Mouse (Mus musculus) midbrain, embryonic 13.5 days (tissue): ENCODE results near the gene Fam234b. TPM values are rescaled to one million over a fixed set of nuclear protein-coding genes. Genes with fewer than 3 reads are reported as not detected.

Experiments
- ATAC-seq: fragments of 200-750 bp; cut with Nextera tagmentation; 2 replicates; pipeline ENCODE4 v1.8.0; 2017; ENCODE audit warnings: mild to moderate bottlenecking, moderate TSS enrichment, moderate library complexity
- H3K27ac ChIP-seq: fragments of 300-500 bp; sonication (generic); 2 replicates; pipeline ENCODE4 v1.5.1; 2015; ENCODE audit warnings: inconsistent platforms, mild to moderate bottlenecking, moderate library complexity
- H3K27me3 ChIP-seq: fragments of 300-500 bp; sonication (generic); 2 replicates; pipeline ENCODE4 v1.6.1; 2015; ENCODE audit warnings: mild to moderate bottlenecking, inconsistent platforms
- H3K36me3 ChIP-seq: fragments of 300-500 bp; sonication (generic); 2 replicates; pipeline ENCODE4 v1.6.1; 2015; ENCODE audit warnings: mild to moderate bottlenecking, inconsistent platforms
- H3K4me1 ChIP-seq: fragments of 300-500 bp; sonication (generic); replicated peaks from 2 replicates; pipeline ENCODE4 v1.6.1; 2015; ENCODE audit warnings: inconsistent platforms
- H3K4me2 ChIP-seq: fragments of 300-500 bp; sonication (generic); replicated peaks from 2 replicates; pipeline ENCODE4 v1.6.1; 2015; ENCODE audit warnings: moderate library complexity, mild to moderate bottlenecking, inconsistent platforms
- H3K4me3 ChIP-seq: fragments of 300-500 bp; sonication (generic); replicated peaks from 2 replicates; pipeline ENCODE4 v1.5.1; 2015; ENCODE audit warnings: mild to moderate bottlenecking, inconsistent platforms
- H3K9ac ChIP-seq: fragments of 300-500 bp; sonication (generic); replicated peaks from 2 replicates; pipeline ENCODE4 v1.6.1; 2015; ENCODE audit warnings: mild to moderate bottlenecking, inconsistent platforms
- H3K9me3 ChIP-seq: fragments of 300-500 bp; sonication (generic); 2 replicates; pipeline ENCODE4 v1.6.1; 2016; ENCODE audit warnings: mild to moderate bottlenecking, inconsistent platforms
- WGBS: fragments of 180-500 bp; shearing (Covaris S2); methylation state at CpG from one replicate; pipeline ENCODE4 v1.1.7; 2015; 5-methylcytosine and 5-hydroxymethylcytosine counted together
- polyA plus RNA-seq: library from polyadenylated mRNA; unstranded; fragments of >200 nt; fragmentation: Nextera tagmentation; extraction: Ambion mirVana; gene quantifications from 2 replicates; pipeline ENCODE4 v1.2.1, GENCODE M21; 2015

Gene Fam234b
- polyA plus RNA-seq, 1 experiment from 2014 or later, result 67.0 TPM

GRCm38 (mm10) chr6:135183961-135184360, 13.8 kb upstream of the Fam234b start:
- Histone ChIP-seq H3K4me2 (no peak overlapping the region), H3K27me3 (0 out of 2 replicates have a peak, but pooled peaks cover 5% of the 10 kb centered on the region), H3K4me1 (no peaks in the 10 kb centered on the region), H3K36me3 (no peaks in the 10 kb centered on the region), H3K9ac (no peak overlapping the region), H3K9me3 (no peaks in the 10 kb centered on the region), H3K27ac (no peak overlapping the region), H3K4me3 (no peak overlapping the region)
- no peak for ATAC-seq
- WGBS, result 56% methylated on average over 8 of the region's 8 CpGs

- no peak overlapping the region for H3K9ac ChIP-seq
- H3K9me3 ChIP-seq, result no peaks in the 10 kb centered on the region
- H3K4me2 ChIP-seq, result no peak overlapping the region
- no peak for ATAC-seq
- WGBS, result 81% methylated on average over 10 of the region's 10 CpGs
- H3K4me3 ChIP-seq, result no peak overlapping the region
- H3K36me3 ChIP-seq, result no peaks in the 10 kb centered on the region
- no peaks in the 10 kb centered on the region for H3K27me3 ChIP-seq
- no peak overlapping the region for H3K27ac ChIP-seq
- no peaks in the 10 kb centered on the region for H3K4me1 ChIP-seq
Measured at GRCm38 (mm10) chr6:135187076-135187917, 10.5 kb upstream of the Fam234b start.

GRCm38 (mm10) chr6:135188629-135189028, 9.1 kb upstream of the Fam234b start:
- no peaks in the 10 kb centered on the region for H3K9me3 ChIP-seq
- H3K27me3 ChIP-seq, result no peaks in the 10 kb centered on the region
- ATAC-seq, result no peak
- 82% methylated on average over 4 of the region's 4 CpGs for WGBS
- no peak overlapping the region for H3K9ac ChIP-seq
- no peak overlapping the region for H3K4me3 ChIP-seq
- H3K4me1 ChIP-seq, result peaks cover 5% of the 10 kb centered on the region
- H3K36me3 ChIP-seq, result no peaks in the 10 kb centered on the region
- H3K4me2 ChIP-seq, result no peak overlapping the region
- no peak overlapping the region for H3K27ac ChIP-seq

DNA sequence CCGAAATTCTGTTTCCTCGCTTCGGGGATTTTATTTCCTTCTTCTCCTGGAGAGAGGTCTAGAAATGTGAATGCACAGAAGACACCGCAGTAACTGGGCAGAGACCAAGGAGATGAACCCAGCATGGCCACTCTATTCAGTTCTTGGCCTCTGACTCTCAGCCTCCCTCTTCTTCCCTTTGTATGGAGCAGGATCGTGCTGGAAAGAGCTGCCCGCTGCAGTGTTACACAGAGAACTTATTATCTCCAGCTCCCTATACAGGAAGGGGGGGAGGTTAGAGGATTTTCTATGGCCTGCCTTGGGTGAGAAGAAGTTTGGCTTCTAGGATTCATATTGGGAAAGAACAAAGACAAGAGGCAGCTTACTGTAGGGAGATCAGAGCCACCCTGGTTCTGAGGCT, 7.7 kb upstream of the Fam234b start:
- H3K27me3 ChIP-seq, result 0 out of 2 replicates have a peak, but pooled peaks cover 2% of the 10 kb centered on the region
- H3K27ac ChIP-seq, result no peak overlapping the region
- H3K36me3 ChIP-seq, result no peaks in the 10 kb centered on the region
- no peaks in the 10 kb centered on the region for H3K9me3 ChIP-seq
- peaks cover 10% of the 10 kb centered on the region for H3K4me1 ChIP-seq
- WGBS, result 50% methylated on average over 6 of the region's 6 CpGs
- no peak overlapping the region for H3K4me3 ChIP-seq
- H3K4me2 ChIP-seq, result no peak overlapping the region
- no peak overlapping the region for H3K9ac ChIP-seq
- ATAC-seq, result no peak

DNA sequence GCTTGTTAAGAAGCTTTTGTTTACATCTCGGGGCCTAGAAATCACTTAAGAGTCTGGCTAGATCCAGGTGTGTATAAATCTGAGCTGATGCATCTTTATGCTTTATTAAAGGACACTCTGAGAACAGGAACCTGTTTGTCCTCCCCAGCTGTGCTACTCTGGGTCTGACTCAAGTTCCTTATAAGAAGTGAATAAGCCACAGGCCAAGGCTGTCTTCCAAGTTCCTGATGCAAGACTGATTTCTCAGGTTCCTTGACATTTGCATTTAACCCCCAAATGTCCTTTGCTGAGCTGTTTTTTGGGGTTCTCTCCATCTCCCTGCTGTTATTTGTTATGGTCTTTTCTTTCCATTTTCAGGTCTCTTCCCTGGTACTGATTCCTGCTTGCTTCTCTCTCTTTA, 5.9 kb upstream of the Fam234b start:
- H3K4me1 ChIP-seq, result peaks cover 10% of the 10 kb centered on the region
- H3K4me2 ChIP-seq, result no peak overlapping the region
- H3K27me3 ChIP-seq, result peaks cover 14% of the 10 kb centered on the region
- no peak overlapping the region for H3K9ac ChIP-seq
- no peaks in the 10 kb centered on the region for H3K9me3 ChIP-seq
- WGBS, result 84% methylated on average over 1 of the region's 1 CpGs
- no peak overlapping the region for H3K4me3 ChIP-seq
- no peaks in the 10 kb centered on the region for H3K36me3 ChIP-seq
- ATAC-seq, result no peak
- no peak overlapping the region for H3K27ac ChIP-seq

DNA sequence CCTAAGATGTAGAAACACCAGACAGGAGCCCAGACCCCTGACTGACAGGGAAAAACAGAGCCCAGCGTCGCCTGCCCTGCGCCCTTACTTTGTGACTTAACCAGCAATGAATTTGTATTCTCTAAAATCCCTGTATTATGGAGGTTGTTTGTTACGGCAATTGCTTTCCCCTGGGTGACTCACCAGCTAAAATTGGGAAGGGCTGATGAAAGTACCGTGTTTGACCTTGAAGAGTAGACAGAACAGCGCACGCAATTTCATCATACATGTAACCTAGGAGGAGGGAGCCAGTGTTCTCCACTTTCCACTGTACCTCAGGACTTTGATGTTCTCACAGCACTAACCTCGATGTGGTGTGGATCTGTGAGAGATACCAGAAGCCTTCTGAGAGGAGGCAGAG, 4.8 kb upstream of the Fam234b start:
- no peak overlapping the region for H3K27ac ChIP-seq
- no peaks in the 10 kb centered on the region for H3K9me3 ChIP-seq
- no peak overlapping the region for H3K4me2 ChIP-seq
- H3K9ac ChIP-seq, result no peak overlapping the region
- no peaks in the 10 kb centered on the region for H3K36me3 ChIP-seq
- ATAC-seq, result no peak
- peaks cover 16% of the 10 kb centered on the region for H3K27me3 ChIP-seq
- peaks cover 14% of the 10 kb centered on the region for H3K4me1 ChIP-seq
- 71% methylated on average over 8 of the region's 8 CpGs for WGBS
- H3K4me3 ChIP-seq, result no peak overlapping the region

DNA sequence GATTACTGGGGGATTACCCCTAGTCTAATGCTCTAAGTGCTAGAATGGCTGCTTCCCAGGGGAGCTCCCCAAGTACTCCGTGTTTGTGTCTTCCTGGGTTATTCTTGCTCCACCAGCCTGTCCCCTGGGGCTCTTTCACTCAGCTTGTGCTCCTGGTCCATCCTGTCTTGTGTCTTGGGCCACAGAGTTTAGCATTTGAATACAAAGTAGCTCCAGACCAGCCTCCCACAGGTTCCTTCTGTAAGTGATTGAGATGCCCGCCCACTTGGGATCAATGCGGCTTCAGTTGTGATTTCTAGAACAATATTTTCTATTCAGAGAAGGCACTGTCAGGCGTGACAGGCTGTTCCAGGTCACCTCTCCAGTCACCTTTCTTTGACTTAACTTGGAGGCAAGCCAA, 4.0 kb upstream of the Fam234b start:
- WGBS, result 23% methylated on average over 4 of the region's 4 CpGs
- H3K4me2 ChIP-seq, result no peak overlapping the region

DNA sequence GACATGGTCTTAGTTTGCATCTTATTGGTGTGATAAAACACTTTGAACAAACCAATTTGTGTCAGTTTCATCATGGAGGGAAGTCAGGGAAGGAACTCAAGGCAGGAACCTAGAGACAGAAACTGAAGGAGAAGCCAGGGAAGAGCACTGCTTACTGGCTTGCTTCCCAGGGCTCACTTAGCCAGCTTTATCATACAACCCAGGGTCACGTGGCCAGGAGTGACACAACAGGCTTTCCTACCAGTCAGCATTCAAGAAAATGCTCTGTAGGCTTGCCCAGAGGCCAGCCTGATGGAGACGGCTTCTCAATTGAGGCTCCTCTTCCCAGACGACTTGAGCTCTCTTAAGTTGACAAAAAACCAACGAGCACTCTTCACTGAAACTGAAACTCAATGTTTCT, 2.9 kb upstream of the Fam234b start:
- no peak overlapping the region for H3K4me3 ChIP-seq
- no peaks in the 10 kb centered on the region for H3K36me3 ChIP-seq
- H3K4me2 ChIP-seq, result no peak overlapping the region
- H3K4me1 ChIP-seq, result peaks cover 30% of the 10 kb centered on the region
- H3K9ac ChIP-seq, result no peak overlapping the region
- peaks cover 16% of the 10 kb centered on the region for H3K27me3 ChIP-seq
- no peaks in the 10 kb centered on the region for H3K9me3 ChIP-seq
- ATAC-seq, result no peak
- H3K27ac ChIP-seq, result no peak overlapping the region
- WGBS, result 83% methylated on average over 4 of the region's 4 CpGs

More for the DNA sequence above, 4.0 kb upstream of the Fam234b start:
- peaks cover 19% of the 10 kb centered on the region for H3K4me1 ChIP-seq
- H3K9ac ChIP-seq, result no peak overlapping the region
- H3K36me3 ChIP-seq, result no peaks in the 10 kb centered on the region
- no peaks in the 10 kb centered on the region for H3K9me3 ChIP-seq
- no peak overlapping the region for H3K4me3 ChIP-seq
- H3K27me3 ChIP-seq, result peaks cover 16% of the 10 kb centered on the region
- ATAC-seq, result no peak
- H3K27ac ChIP-seq, result no peak overlapping the region

GRCm38 (mm10) chr6:135196707-135197106, 1.1 kb upstream of the Fam234b start:
- Histone ChIP-seq H3K27ac (no peak overlapping the region), H3K4me2 (no peak overlapping the region), H3K4me3 (no peak overlapping the region), H3K4me1 (peaks cover 33% of the 10 kb centered on the region), H3K9ac (no peak overlapping the region), H3K9me3 (no peaks in the 10 kb centered on the region), H3K27me3 (peaks cover 16% of the 10 kb centered on the region), H3K36me3 (no peaks in the 10 kb centered on the region)
- 82% methylated on average over 8 of the region's 8 CpGs for WGBS
- no peak for ATAC-seq

- Histone ChIP-seq H3K4me3 (peak overlapping the region; percentile 82), H3K9ac (peak overlapping the region; percentile 88), H3K4me1 (peaks cover 33% of the 10 kb centered on the region), H3K9me3 (no peaks in the 10 kb centered on the region), H3K27ac (no peak overlapping the region), H3K4me2 (peak overlapping the region; percentile 91), H3K36me3 (no peaks in the 10 kb centered on the region), H3K27me3 (peaks cover 16% of the 10 kb centered on the region)
- WGBS, result 21% methylated on average over 7 of the region's 7 CpGs
- ATAC-seq, result no peak
Measured at GRCm38 (mm10) chr6:135197446-135197845, 331 bp upstream of the Fam234b start.

DNA sequence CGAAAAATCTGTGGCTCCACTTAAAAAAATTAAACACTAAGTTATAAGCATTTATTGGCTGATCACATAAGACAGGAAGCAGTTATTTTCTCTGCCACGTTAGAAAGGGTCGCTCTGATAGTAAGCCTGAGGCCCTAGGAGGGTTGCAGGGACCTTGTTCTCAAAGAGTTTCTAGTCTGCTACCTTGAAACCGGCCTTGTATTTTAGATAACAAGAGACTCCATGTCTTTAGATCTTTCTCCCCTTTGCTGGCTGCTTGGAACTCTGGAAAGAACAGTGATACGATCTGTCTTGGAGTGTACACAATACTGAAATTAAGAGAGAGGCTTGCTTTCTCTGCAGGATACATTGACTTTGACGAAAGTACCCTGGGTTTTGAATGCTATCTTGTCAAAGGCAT, 949 bp downstream of the Fam234b start:
- ATAC-seq, result no peak
- H3K4me2 ChIP-seq, result peak overlapping the region; percentile 91
- H3K9me3 ChIP-seq, result no peaks in the 10 kb centered on the region
- H3K36me3 ChIP-seq, result no peaks in the 10 kb centered on the region
- peak overlapping the region; percentile 88 for H3K9ac ChIP-seq
- peaks cover 16% of the 10 kb centered on the region for H3K27me3 ChIP-seq
- H3K27ac ChIP-seq, result peak overlapping the region; percentile 88
- H3K4me3 ChIP-seq, result peak overlapping the region; percentile 82
- WGBS, result 45% methylated on average over 6 of the region's 6 CpGs
- H3K4me1 ChIP-seq, result peaks cover 29% of the 10 kb centered on the region

DNA sequence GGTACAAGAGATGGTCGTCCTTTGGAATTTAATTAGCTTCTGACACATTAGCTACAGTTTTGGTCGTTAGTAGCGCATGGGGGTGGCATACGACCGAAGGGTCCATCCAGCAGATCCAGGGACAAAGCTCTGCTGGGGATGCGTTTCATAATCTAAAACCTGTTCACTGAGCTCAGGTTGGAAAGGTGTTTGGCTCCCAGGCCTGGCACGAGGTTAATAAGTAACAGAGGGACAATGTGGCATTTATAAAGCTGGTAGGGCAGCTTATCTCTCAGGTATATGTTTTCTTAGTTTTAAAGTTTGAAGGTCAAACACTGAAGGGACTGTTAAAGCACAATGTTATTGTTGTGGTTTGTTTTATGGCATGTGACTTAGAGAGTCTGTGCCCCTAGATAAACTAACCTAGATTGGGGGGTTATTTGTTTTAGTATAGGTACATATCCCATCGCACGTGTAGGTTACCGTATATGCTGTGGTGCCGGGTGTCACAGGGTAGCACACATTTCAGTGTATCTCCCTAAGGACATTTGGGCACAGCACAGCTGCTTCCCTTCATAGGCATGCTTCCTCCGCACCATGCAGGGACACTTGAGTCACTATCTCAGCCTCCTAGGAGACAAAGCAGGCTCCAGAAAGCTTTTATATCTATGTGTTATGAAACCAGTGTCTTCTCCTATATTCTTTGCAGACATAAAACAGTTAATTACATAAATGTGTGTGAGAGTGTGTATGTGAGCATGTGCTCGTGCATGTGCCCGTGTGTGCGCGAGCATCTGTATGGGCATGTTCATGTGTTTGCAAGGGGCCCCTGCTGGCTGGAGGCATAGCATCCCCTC, 2.6 kb downstream of the Fam234b start:
- Histone ChIP-seq H3K4me3 (no peak overlapping the region), H3K27me3 (peaks cover 11% of the 10 kb centered on the region), H3K9ac (no peak overlapping the region), H3K4me2 (no peak overlapping the region), H3K27ac (no peak overlapping the region), H3K4me1 (peaks cover 27% of the 10 kb centered on the region), H3K9me3 (no peaks in the 10 kb centered on the region), H3K36me3 (no peaks in the 10 kb centered on the region)
- 89% methylated on average over 16 of the region's 16 CpGs for WGBS
- no peak for ATAC-seq
